Mouse (Mus musculus) bone marrow macrophage, adult 2 months (primary cell): Measurements from ENCODE around the gene Agpat2.

Experiments
- CTCF ChIP-seq: IDR thresholded peaks from 2 replicates; pipeline ENCODE4 v1.5.1; 2012; ENCODE audit warnings: low read depth, mild to moderate bottlenecking, low read length, moderate library complexity
- POLR2A ChIP-seq: IDR thresholded peaks from 2 replicates; pipeline ENCODE4 v1.6.1; 2012; ENCODE audit warnings: mild to moderate bottlenecking, low read depth, low read length, borderline replicate concordance

DNA sequence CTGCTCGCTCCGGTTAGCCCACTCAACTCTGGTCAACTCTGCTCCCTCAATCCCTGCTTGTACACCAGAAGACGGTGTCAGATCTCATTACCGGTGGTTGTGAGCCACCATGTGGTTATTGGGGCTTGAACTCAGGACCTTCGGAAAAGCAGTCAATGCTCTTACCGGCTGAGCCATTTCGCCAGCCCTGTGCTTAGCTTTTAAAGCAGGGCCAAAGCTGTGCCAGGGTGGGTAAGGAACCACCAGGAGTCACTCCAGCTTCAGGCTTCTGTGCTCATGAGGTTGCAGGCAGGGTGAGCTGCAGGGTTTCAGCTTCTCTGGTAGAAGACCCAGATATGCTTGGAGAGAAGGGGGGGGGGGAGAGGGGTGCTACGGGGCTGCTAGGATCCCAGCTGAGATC lies 1.1 kb upstream of the Agpat2 start:
- TF ChIP-seq CTCF (no peak), POLR2A (no peak)
